Mouse (Mus musculus): ENCODE data around the gene Sfxn5. TPM values are rescaled to one million over a fixed set of nuclear protein-coding genes. Genes with fewer than 3 reads are reported as not detected.

Sfxn5 gene
- polyA plus RNA-seq, 1 experiment from 2014 or later, result 8.0 TPM

DNA sequence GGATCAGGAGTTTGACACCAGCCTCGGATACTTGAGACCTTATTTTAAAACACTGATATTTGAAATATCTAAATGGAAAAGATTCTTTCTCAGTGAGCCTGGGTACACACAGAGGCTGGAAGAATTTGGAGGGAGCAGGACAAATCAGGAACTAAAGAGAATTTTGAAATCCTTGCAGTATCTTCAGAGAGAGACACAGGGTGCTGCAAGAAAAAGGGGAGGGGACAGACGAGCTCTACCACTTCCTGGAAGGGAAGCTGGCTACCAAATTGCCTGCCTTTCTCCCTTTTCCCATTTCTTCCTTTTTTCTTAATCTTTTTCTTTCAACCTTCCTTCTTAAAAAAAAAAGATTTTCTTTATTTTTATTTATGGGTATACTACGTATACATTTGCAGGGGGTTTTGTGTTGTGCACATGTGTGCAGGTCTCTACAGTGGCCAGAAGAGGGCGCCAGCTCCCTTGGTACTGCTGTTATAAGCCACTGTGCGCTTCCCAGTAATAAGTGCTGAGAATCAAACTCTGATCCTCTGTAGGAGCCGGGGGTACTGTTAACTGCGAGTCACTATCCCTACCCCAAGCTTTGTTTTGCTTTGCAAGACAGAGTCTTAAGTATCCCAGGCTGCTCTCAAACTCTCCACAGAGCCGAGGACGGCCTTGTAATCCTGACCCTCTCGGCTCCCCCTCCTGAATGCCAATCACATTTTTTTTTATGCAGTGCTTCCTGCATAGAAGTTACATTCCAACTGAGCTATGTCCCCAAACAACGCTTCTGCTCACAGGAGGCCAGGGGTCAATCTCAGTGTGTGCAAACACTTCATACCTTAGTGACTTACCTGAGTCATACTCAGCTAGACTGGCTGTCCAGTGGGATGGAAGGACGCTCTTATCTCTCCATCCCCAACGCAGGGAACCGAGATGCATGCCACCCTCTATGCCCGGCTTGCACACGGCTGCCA, 42.1 kb downstream of the Sfxn5 start:
- Histone ChIP-seq H3K9me3 (ENCODE audit: low read length) (no peaks in the 10 kb centered on the region), H3K4me3 (ENCODE audit: low read depth, low read length) (no peak overlapping the region), H3K27me3 (replicated peaks; ENCODE audit: insufficient read depth, low read length) (no peaks in the 10 kb centered on the region), H3K27ac (ENCODE audit: low read length) (no peak overlapping the region), H3K4me1 (ENCODE audit: insufficient read depth, low read depth, low read length) (no peaks in the 10 kb centered on the region), H3K9ac (replicated peaks; ENCODE audit: low read depth) (no peak overlapping the region), H3K36me3 (ENCODE audit: insufficient read depth, low read length) (no peaks in the 10 kb centered on the region), H3K4me2 (replicated peaks; ENCODE audit: low read depth, low read length) (no peak overlapping the region)
- TF ChIP-seq EP300 (IDR thresholded peaks at IDR 0.05) (no peak), CTCF (IDR thresholded peaks at IDR 0.05) (peak; percentile 42)
- DNase-seq (ENCODE audit: low spot score) (peak; percentile 51), ATAC-seq (peak; percentile 81)
- WGBS, result 61% methylated on average over 16 of the region's 16 CpGs

DNA sequence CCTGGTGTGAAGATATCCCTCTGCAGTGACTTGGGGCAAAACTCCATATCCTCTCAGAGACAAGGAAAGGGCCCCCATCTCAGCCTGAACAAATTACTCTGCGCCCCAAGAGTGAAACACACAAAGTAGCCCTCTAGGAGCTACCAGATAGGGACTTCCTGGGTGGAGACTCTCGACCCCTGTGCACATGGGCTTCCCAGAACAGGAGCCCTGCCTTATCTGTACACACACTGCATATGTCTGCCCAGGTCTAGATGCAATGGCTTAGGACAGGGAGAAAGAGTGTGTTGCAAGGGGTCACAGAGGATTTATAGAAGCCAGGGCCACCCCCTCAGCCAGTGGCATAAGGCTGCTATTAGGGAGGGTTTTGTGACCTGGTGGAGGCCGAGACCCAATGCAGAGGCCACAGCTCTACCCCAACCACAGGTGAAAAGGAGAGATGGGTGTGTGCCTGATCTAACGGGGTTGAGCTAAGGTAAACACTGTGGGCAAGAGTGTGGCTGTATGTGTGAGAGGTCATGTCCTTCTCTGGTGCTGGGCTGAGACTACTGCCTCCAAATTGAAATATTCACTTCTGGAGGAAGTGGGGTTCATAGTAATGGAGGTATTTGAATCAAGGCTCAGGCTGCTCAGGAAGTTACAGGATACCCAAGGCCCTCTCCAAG, 44.9 kb downstream of the Sfxn5 start:
- no peak overlapping the region for H3K4me2 ChIP-seq (replicated peaks; ENCODE audit: low read depth, low read length)
- no peak for ATAC-seq
- no peak overlapping the region for H3K4me3 ChIP-seq (ENCODE audit: low read depth, low read length)
- H3K27me3 ChIP-seq (replicated peaks; ENCODE audit: insufficient read depth, low read length), result no peaks in the 10 kb centered on the region
- H3K9me3 ChIP-seq (ENCODE audit: low read length), result no peaks in the 10 kb centered on the region
- H3K4me1 ChIP-seq (ENCODE audit: insufficient read depth, low read depth, low read length), result no peaks in the 10 kb centered on the region
- no peak overlapping the region for H3K9ac ChIP-seq (replicated peaks; ENCODE audit: low read depth)
- TF ChIP-seq CTCF (IDR thresholded peaks at IDR 0.05), result no peak
- TF ChIP-seq EP300 (IDR thresholded peaks at IDR 0.05), result no peak
- no peaks in the 10 kb centered on the region for H3K36me3 ChIP-seq (ENCODE audit: insufficient read depth, low read length)
- no peak overlapping the region for H3K27ac ChIP-seq (ENCODE audit: low read length)
- DNase-seq (ENCODE audit: low spot score), result no peak
- 55% methylated on average over 4 of the region's 4 CpGs for WGBS

DNA sequence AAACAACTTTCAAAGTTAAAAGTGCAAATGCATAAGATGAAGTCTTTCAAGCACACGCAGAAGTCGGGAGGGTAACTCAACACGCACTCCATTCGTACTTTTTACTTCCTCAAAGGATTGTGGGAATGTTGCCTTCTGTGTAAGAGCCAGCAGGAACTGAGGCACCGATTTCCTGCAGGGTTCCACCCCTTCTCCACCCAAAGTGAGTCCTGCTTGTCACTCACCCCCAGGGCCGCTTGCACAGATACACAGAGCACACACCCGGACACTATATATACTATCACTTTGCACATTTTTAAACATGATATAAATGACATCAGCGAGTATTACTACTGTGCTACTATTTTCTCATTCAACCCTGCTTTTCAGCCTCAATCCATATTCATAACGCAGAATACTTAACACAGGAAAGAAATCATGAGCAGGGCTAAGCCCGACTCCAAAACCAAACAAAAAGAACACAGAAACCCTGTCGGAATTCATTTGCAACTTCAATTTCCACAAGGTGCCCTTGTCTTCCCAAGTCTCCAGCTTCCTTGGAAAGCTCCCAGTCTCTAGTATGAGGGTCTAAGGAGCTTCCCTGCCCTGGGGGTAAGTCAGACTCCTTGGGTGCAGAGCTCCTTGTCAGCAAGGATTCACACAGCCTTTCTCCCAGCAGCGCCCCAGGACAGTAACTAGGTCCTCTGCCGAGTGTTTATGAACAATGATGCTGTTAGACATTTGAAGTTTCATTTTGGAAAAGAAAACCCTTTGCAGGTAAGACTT, 46.8 kb downstream of the Sfxn5 start:
- 71% methylated on average over 13 of the region's 13 CpGs for WGBS
- no peak overlapping the region for H3K9ac ChIP-seq (replicated peaks; ENCODE audit: low read depth)
- no peaks in the 10 kb centered on the region for H3K27me3 ChIP-seq (replicated peaks; ENCODE audit: insufficient read depth, low read length)
- no peaks in the 10 kb centered on the region for H3K9me3 ChIP-seq (ENCODE audit: low read length)
- no peak overlapping the region for H3K4me3 ChIP-seq (ENCODE audit: low read depth, low read length)
- no peak overlapping the region for H3K4me2 ChIP-seq (replicated peaks; ENCODE audit: low read depth, low read length)
- H3K36me3 ChIP-seq (ENCODE audit: insufficient read depth, low read length), result no peaks in the 10 kb centered on the region
- ATAC-seq (no peak), DNase-seq (ENCODE audit: low spot score) (no peak)
- no peak overlapping the region for H3K27ac ChIP-seq (ENCODE audit: low read length)
- H3K4me1 ChIP-seq (ENCODE audit: insufficient read depth, low read depth, low read length), result no peaks in the 10 kb centered on the region
- TF ChIP-seq CTCF (IDR thresholded peaks at IDR 0.05) (no peak), EP300 (IDR thresholded peaks at IDR 0.05) (no peak)

DNA sequence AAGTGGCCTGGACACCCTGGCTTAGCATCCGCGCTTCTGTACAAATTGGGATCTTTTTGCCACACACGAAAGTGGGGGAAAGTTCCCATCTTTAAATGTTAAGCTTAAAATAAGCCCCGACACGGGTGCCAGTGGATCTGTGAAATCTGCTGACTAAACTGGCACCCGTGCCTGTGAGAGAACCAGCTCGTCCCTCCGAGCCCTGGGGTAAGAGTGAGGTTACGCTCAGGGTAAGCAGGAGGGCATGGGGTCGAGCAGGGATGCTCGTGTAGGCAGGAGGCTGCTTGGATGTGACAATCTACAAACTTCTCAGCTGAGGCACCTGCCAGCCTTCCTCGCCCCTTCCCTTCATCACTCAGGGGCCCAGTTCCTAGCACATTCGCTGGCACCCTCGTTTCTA, 52.4 kb downstream of the Sfxn5 start:
- Histone ChIP-seq H3K36me3 (ENCODE audit: insufficient read depth, low read length) (no peaks in the 10 kb centered on the region), H3K9me3 (ENCODE audit: low read length) (no peaks in the 10 kb centered on the region), H3K27me3 (replicated peaks; ENCODE audit: insufficient read depth, low read length) (no peaks in the 10 kb centered on the region), H3K27ac (ENCODE audit: low read length) (no peak overlapping the region), H3K4me3 (ENCODE audit: low read depth, low read length) (no peak overlapping the region), H3K4me2 (replicated peaks; ENCODE audit: low read depth, low read length) (no peak overlapping the region), H3K4me1 (ENCODE audit: insufficient read depth, low read depth, low read length) (no peaks in the 10 kb centered on the region), H3K9ac (replicated peaks; ENCODE audit: low read depth) (no peak overlapping the region)
- ATAC-seq (no peak), DNase-seq (ENCODE audit: low spot score) (no peak)
- TF ChIP-seq EP300 (IDR thresholded peaks at IDR 0.05) (no peak), CTCF (IDR thresholded peaks at IDR 0.05) (no peak)
- WGBS, result 78% methylated on average over 14 of the region's 14 CpGs

DNA sequence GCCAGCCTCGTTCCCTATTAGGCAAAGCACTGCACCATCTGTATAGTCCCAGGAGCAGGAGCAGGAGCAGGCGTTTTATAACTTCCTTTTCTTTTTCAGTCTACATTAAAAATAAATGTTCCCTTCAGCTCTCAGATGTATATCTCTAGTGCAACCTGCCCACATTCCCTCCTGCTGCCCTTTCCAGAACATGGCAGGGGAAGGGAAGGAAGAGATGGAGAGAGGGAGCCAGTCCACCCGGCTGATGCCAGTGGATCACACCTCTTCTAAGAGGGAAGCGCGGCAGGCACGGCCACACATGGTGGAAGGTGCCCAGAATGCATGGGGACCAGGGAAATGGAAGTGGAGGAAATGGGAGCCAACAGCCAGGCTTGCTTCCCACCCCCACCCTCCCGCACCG, 56.7 kb downstream of the Sfxn5 start:
- Histone ChIP-seq H3K27me3 (replicated peaks; ENCODE audit: insufficient read depth, low read length) (no peaks in the 10 kb centered on the region), H3K27ac (ENCODE audit: low read length) (no peak overlapping the region), H3K9ac (replicated peaks; ENCODE audit: low read depth) (no peak overlapping the region), H3K9me3 (ENCODE audit: low read length) (no peaks in the 10 kb centered on the region), H3K36me3 (ENCODE audit: insufficient read depth, low read length) (no peaks in the 10 kb centered on the region), H3K4me1 (ENCODE audit: insufficient read depth, low read depth, low read length) (no peaks in the 10 kb centered on the region), H3K4me3 (ENCODE audit: low read depth, low read length) (no peak overlapping the region), H3K4me2 (replicated peaks; ENCODE audit: low read depth, low read length) (no peak overlapping the region)
- WGBS, result 79% methylated on average over 7 of the region's 8 CpGs
- no peak for ATAC-seq
- no peak for DNase-seq (ENCODE audit: low spot score)
- TF ChIP-seq CTCF (IDR thresholded peaks at IDR 0.05), result no peak
- no peak for TF ChIP-seq EP300 (IDR thresholded peaks at IDR 0.05)

DNA sequence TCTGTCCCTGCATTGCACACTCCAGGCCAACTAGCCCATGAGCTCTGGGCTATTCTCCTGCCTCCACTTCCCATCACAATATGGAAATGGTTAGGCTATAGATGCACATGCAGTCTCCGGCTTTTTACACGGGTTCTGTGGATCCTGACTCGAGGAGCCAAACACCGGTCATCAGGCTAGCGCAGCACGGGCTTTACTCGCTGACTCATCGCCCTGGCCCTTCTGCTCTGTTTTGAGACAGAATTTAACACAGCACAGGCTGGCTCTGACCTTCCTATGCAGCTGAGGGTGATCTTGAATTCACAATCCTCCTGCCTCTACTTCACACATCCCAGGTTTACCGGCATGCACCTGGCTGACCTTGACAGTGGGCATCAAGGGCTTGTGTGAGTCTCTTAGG, 60.8 kb downstream of the Sfxn5 start:
- no peak for DNase-seq (ENCODE audit: low spot score)
- Histone ChIP-seq H3K4me3 (ENCODE audit: low read depth, low read length) (no peak overlapping the region), H3K9me3 (ENCODE audit: low read length) (no peaks in the 10 kb centered on the region), H3K27me3 (replicated peaks; ENCODE audit: insufficient read depth, low read length) (no peaks in the 10 kb centered on the region), H3K36me3 (ENCODE audit: insufficient read depth, low read length) (no peaks in the 10 kb centered on the region), H3K27ac (ENCODE audit: low read length) (no peak overlapping the region), H3K9ac (replicated peaks; ENCODE audit: low read depth) (no peak overlapping the region), H3K4me2 (replicated peaks; ENCODE audit: low read depth, low read length) (no peak overlapping the region), H3K4me1 (ENCODE audit: insufficient read depth, low read depth, low read length) (no peaks in the 10 kb centered on the region)
- 83% methylated on average over 9 of the region's 9 CpGs for WGBS
- TF ChIP-seq EP300 (IDR thresholded peaks at IDR 0.05), result no peak
- no peak for TF ChIP-seq CTCF (IDR thresholded peaks at IDR 0.05)
- ATAC-seq, result no peak
